Comparison of ENCODE assay signal across 8 mouse cellular contexts in the genomic region with DNA sequence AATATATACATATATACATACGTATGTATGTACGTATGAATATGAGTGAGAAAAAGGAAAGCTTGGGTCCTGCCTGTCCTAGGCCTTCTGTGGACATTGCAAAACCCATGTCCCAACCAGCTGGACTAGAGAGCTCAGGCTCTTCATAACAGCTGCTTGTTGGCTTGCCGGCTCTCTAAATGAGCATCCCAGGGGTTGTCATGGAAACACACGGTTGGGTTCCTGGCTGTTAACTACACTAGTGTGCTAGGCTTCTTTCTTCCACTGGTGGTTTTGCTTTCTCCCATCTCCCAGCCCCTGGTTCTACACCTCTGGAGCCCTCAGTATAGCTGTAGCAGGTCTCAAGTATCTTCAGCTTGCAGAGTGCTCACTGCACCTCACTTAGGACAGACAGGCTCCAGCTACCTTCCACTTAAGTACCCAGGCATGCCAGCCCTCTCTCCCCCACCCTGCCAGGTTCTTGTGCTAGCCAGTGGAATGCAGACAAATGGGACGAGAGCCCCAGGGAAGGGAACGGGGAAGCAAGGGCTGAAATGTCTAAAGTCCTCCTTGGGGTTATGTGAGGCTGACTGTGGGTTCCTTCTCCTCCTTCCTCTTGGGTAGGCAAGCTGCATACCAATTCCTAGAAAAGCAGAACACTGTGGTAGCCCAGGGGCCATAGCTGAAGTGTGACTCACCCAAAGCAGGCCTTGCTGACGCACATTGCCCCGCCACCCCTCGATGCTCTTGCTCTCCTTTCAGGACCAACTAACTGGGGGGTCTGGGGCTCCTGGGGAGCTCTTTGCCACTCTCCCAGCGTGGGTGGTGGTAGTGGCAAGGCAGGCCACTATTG. TPM values are rescaled to one million over a fixed set of nuclear protein-coding genes. Genes with fewer than 3 reads are reported as not detected.
DNase-seq lines count a peak whose midpoint lies in the region; ATAC-seq and TF ChIP-seq lines count a peak whose summit lies in the region.

No protein-coding gene starts in this region.

- peaks cover 54% of the 10 kb centered on the region for H3K36me3 ChIP-seq in heart, embryonic 15.5 days
- H3K36me3 ChIP-seq in lung, postnatal 0 days (ENCODE audit: insufficient read depth, low read length), result peaks cover 7% of the 10 kb centered on the region; the same call in 1 of the 2 replicates

- peak; percentile 29; the same call in 1 of the 2 replicates for ATAC-seq in heart, embryonic 15.5 days (replicated peaks; ENCODE audit: insufficient number of reproducible peaks, insufficient read depth, low FRiP score, low read depth)
- ATAC-seq in lung, postnatal 0 days, result peak; percentile 88

- H3K9me3 ChIP-seq in heart, embryonic 15.5 days (replicated peaks), result no peaks in the 10 kb centered on the region
- no peaks in the 10 kb centered on the region for H3K9me3 ChIP-seq in lung, postnatal 0 days (ENCODE audit: low read length)

- H3K27me3 ChIP-seq in heart, embryonic 15.5 days, result no peaks in the 10 kb centered on the region
- no peaks in the 10 kb centered on the region for H3K27me3 ChIP-seq in lung, postnatal 0 days (replicated peaks; ENCODE audit: insufficient read depth, low read length)

- 50% methylated on average over 10 of the region's 10 CpGs for whole genome bisulfite sequencing in heart, embryonic 15.5 days
- 30% methylated on average over 10 of the region's 10 CpGs for WGBS in lung, postnatal 0 days

- peak in 1 of 2 experiments; percentile 54 for DNase-seq in left cerebral cortex, adult 2 months (ENCODE audit: extremely low spot score in 1 of 2, low spot score in 2 of 2)
- DNase-seq in left cerebral cortex, postnatal 36 days (ENCODE audit: low spot score in 2 of 2), result no peak
- peak; percentile 50 for DNase-seq in c-Kit-positive CD71-negative TER-119-negative erythroid progenitor cells, embryonic 14.5 days (ENCODE audit: low read depth)
- peak; percentile 61 for DNase-seq in kidney, postnatal 14 days
- DNase-seq in lung, postnatal 0 days (ENCODE audit: low spot score), result peak; percentile 92
- DNase-seq in retina, postnatal 1 day, result peak; percentile 41
- DNase-seq in T-cell, adult 2 months (ENCODE audit: low spot score), result no peak

- no peak for TF ChIP-seq CTCF in left cerebral cortex, adult 2 months (IDR thresholded peaks at IDR 0.05)
- no peak for TF ChIP-seq CTCF in lung, postnatal 0 days (IDR thresholded peaks at IDR 0.05)

- H3K9ac ChIP-seq in heart, embryonic 15.5 days, result no peak overlapping the region
- H3K9ac ChIP-seq in lung, postnatal 0 days (replicated peaks; ENCODE audit: low read depth), result no peak overlapping the region

- H3K27ac ChIP-seq in left cerebral cortex, adult 2 months, result peak overlapping the region; percentile 60
- H3K27ac ChIP-seq in heart, embryonic 15.5 days, result peak overlapping the region; percentile 37
- peak overlapping the region; percentile 94 for H3K27ac ChIP-seq in lung, postnatal 0 days (ENCODE audit: low read length)

- H3K4me2 ChIP-seq in heart, embryonic 15.5 days, result no peak overlapping the region
- H3K4me2 ChIP-seq in lung, postnatal 0 days (replicated peaks; ENCODE audit: low read depth, low read length), result no peak overlapping the region

- intact Hi-C loops in left cerebral cortex, adult 2 months (cut with DNase I), result no loop called here
- intact Hi-C loops in left cerebral cortex, postnatal 36 days (cut with DNase I), result no loop called here

- no peak overlapping the region for H3K4me3 ChIP-seq in left cerebral cortex, adult 2 months
- no peak overlapping the region for H3K4me3 ChIP-seq in heart, embryonic 15.5 days
- no peak overlapping the region for H3K4me3 ChIP-seq in lung, postnatal 0 days (ENCODE audit: low read depth, low read length)

- H3K4me1 ChIP-seq in heart, embryonic 15.5 days (replicated peaks), result peaks cover 36% of the 10 kb centered on the region
- peaks cover 40% of the 10 kb centered on the region for H3K4me1 ChIP-seq in lung, postnatal 0 days (ENCODE audit: insufficient read depth, low read depth, low read length)

- TF ChIP-seq EP300 in lung, postnatal 0 days (IDR thresholded peaks at IDR 0.05), result peak; percentile 99

RNA-seq across cellular contexts. Expression of a gene that starts 16.0 kb away (rescaled TPM):
- total RNA-seq in left cerebral cortex, adult 2 months (2021), result 1 to 10 TPM; 3.1 to 3.8 TPM
- 1 to 10 TPM; 3.0 to 3.8 TPM for total RNA-seq in left cerebral cortex, postnatal 36 days (2021)
- 28.0 and 37.7 TPM in 2 replicates for polyA plus RNA-seq in heart, embryonic 15.5 days (2015; fragmentation: Nextera tagmentation; extraction: Ambion mirVana)
- polyA plus RNA-seq in lung, postnatal 0 days (2015; fragmentation: Nextera tagmentation; extraction: Ambion mirVana), result 151 TPM in 2 replicates

RNA-seq across cellular contexts. Expression of a gene that starts 27.7 kb away (rescaled TPM):
- 10 to 100 TPM; 39.8 to 56.4 TPM for total RNA-seq in left cerebral cortex, adult 2 months (2021)
- 10 to 100 TPM; 27.4 to 30.4 TPM for total RNA-seq in left cerebral cortex, postnatal 36 days (2021)
- polyA plus RNA-seq in heart, embryonic 15.5 days (2015; fragmentation: Nextera tagmentation; extraction: Ambion mirVana), result 20.6 and 27.2 TPM in 2 replicates
- 26.7 and 30.6 TPM in 2 replicates for polyA plus RNA-seq in lung, postnatal 0 days (2015; fragmentation: Nextera tagmentation; extraction: Ambion mirVana)

RNA-seq across cellular contexts. Expression of a gene that starts 31.8 kb away (rescaled TPM):
- 1 to 10 TPM in 1 of 2 experiments, under 1 TPM in 1; 0.86 to 1.1 TPM for total RNA-seq in left cerebral cortex, adult 2 months (2021)
- total RNA-seq in left cerebral cortex, postnatal 36 days (2021), result under 1 TPM; 0.76 to 0.77 TPM
- 3.3 and 4.1 TPM in 2 replicates for polyA plus RNA-seq in heart, embryonic 15.5 days (2015; fragmentation: Nextera tagmentation; extraction: Ambion mirVana)
- polyA plus RNA-seq in lung, postnatal 0 days (2015; fragmentation: Nextera tagmentation; extraction: Ambion mirVana), result 23.3 and 30.7 TPM in 2 replicates

RNA-seq across cellular contexts. Expression of a gene that starts 35.1 kb away (rescaled TPM):
- 10 to 100 TPM; 11.3 to 14.4 TPM for total RNA-seq in left cerebral cortex, adult 2 months (2021)
- 10 to 100 TPM; 13.0 to 14.5 TPM for total RNA-seq in left cerebral cortex, postnatal 36 days (2021)
- polyA plus RNA-seq in heart, embryonic 15.5 days (2015; fragmentation: Nextera tagmentation; extraction: Ambion mirVana), result 42.2 and 43.2 TPM in 2 replicates
- 62.2 and 64.1 TPM in 2 replicates for polyA plus RNA-seq in lung, postnatal 0 days (2015; fragmentation: Nextera tagmentation; extraction: Ambion mirVana)

Comparison
In these comparisons a context has a peak if more than half of its experiments do, and no peak if none do; other contexts are left out.
1. DNase-seq: peak in c-Kit-positive CD71-negative TER-119-negative erythroid progenitor cells, embryonic 14.5 days (single experiment), kidney, postnatal 14 days (single experiment), lung, postnatal 0 days (single experiment) and retina, postnatal 1 day (single experiment); none in left cerebral cortex, postnatal 36 days (0 of 2) and T-cell, adult 2 months (single experiment).
2. H3K27ac ChIP-seq: peak in every context shown above with its lines; median percentile 94 in lung, postnatal 0 days; 60 in left cerebral cortex, adult 2 months; 37 in heart, embryonic 15.5 days.